Mouse (Mus musculus): Measurements from ENCODE around the gene Hist1h2ak.

GRCm38 (mm10) chr13:21752356-21752755, 1.3 kb downstream of the Hist1h2ak start:
- TF ChIP-seq CTCF (IDR thresholded peaks at IDR 0.05; ENCODE audit: low read depth): no peak
- TF ChIP-seq EP300 (IDR thresholded peaks at IDR 0.05; ENCODE audit: low read depth): no peak
